Mouse (Mus musculus) heart, adult 2 months (tissue): ENCODE measurements around the gene Helz.

ENCODE experiments used
- CTCF ChIP-seq: fragments of 200-600 bp; IDR thresholded peaks from 2 replicates; pipeline ENCODE4 v1.8.1; 2022; ENCODE audit warnings: antibody characterized with exemption, mild to moderate bottlenecking, moderate library complexity
- EP300 ChIP-seq: fragments of 200-500 bp; IDR thresholded peaks from 2 replicates; pipeline ENCODE4 v1.6.1; 2011; ENCODE audit warnings: low read depth, low read length, control low read depth; ENCODE audit not compliant: insufficient read depth

GRCm38 (mm10) chr11:107572551-107572950 is 24.8 kb downstream of the Helz start:
- TF ChIP-seq CTCF (no peak), EP300 (no peak)
